7 mouse cellular contexts compared by ENCODE assay signal in genomic region chr7:80261372-80261990, GRCm38 (mm10). TPM values are rescaled to one million over a fixed set of nuclear protein-coding genes. Genes with fewer than 3 reads are reported as not detected.
DNase-seq lines count a peak whose midpoint lies in the region; ATAC-seq and TF ChIP-seq lines count a peak whose summit lies in the region.

No protein-coding gene starts in this region.

- peak overlapping the region; percentile 72 for H3K27ac ChIP-seq in lung, embryonic 15.5 days
- peak overlapping the region; percentile 65 for H3K27ac ChIP-seq in forebrain, embryonic 16.5 days (ENCODE audit: low read length)
- H3K27ac ChIP-seq in liver, adult 2 months (replicated peaks; ENCODE audit: insufficient read depth, low read depth, low read length): peak overlapping the region; percentile 72

- DNase-seq in lung, postnatal 25 days (ENCODE audit: low spot score): no peak
- peak; percentile 68 for DNase-seq in brain, adult 2 months (ENCODE audit: low read depth, low spot score)
- DNase-seq in liver, adult 2 months (ENCODE audit: extremely low read depth, low read depth, low spot score): peak; percentile 37
- DNase-seq in right cerebral cortex, postnatal 14 days: peak; percentile 22
- DNase-seq in adrenal gland, postnatal 25 days: no peak

- 1% methylated on average over 31 of the region's 32 CpGs for WGBS in lung, embryonic 15.5 days
- 2% methylated on average over 32 of the region's 32 CpGs for WGBS in forebrain, embryonic 16.5 days
- 1% methylated on average over 32 of the region's 32 CpGs for WGBS in liver, adult 2 months

- peaks cover 14% of the 10 kb centered on the region for H3K4me1 ChIP-seq in lung, embryonic 15.5 days
- H3K4me1 ChIP-seq in forebrain, embryonic 16.5 days (replicated peaks; ENCODE audit: control insufficient read depth, insufficient read depth, low read length): peaks cover 16% of the 10 kb centered on the region
- H3K4me1 ChIP-seq in liver, adult 2 months (ENCODE audit: control insufficient read depth, insufficient read depth, low read length): no peaks in the 10 kb centered on the region; the same call in 1 of the 2 replicates

- TF ChIP-seq CTCF in liver, adult 2 months (IDR thresholded peaks at IDR 0.05; ENCODE audit: low read depth, low read length): no peak

- no peaks in the 10 kb centered on the region for H3K9me3 ChIP-seq in lung, embryonic 15.5 days
- H3K9me3 ChIP-seq in forebrain, embryonic 16.5 days (ENCODE audit: control insufficient read depth, low read length): no peaks in the 10 kb centered on the region

- peak overlapping the region; percentile 83 for H3K4me2 ChIP-seq in lung, embryonic 15.5 days
- peak overlapping the region; percentile 69 for H3K4me2 ChIP-seq in forebrain, embryonic 16.5 days (ENCODE audit: low read length)

- no peak for TF ChIP-seq POLR2A in liver, adult 2 months (IDR thresholded peaks at IDR 0.05; ENCODE audit: extremely low read depth, insufficient read depth, low read length)

- H3K4me3 ChIP-seq in lung, embryonic 15.5 days: peak overlapping the region; percentile 63
- peak overlapping the region; percentile 85 for H3K4me3 ChIP-seq in forebrain, embryonic 16.5 days (replicated peaks; ENCODE audit: low read length)
- H3K4me3 ChIP-seq in liver, adult 2 months (ENCODE audit: insufficient read depth, low read depth, low read length): peak overlapping the region; percentile 90

- peak overlapping the region; percentile 71 for H3K9ac ChIP-seq in lung, embryonic 15.5 days
- H3K9ac ChIP-seq in forebrain, embryonic 16.5 days (replicated peaks; ENCODE audit: low read depth, low read length): peak overlapping the region; percentile 78
- peak overlapping the region; percentile 88 for H3K9ac ChIP-seq in liver, adult 2 months (ENCODE audit: low read depth, low read length)

- H3K36me3 ChIP-seq in lung, embryonic 15.5 days: peaks cover 31% of the 10 kb centered on the region
- H3K36me3 ChIP-seq in forebrain, embryonic 16.5 days (ENCODE audit: control insufficient read depth, insufficient read depth): peaks cover 22% of the 10 kb centered on the region
- peaks cover 8% of the 10 kb centered on the region; the same call in 1 of the 2 replicates for H3K36me3 ChIP-seq in liver, adult 2 months (ENCODE audit: control insufficient read depth, insufficient read depth, low read length)

- peak; percentile 51; the same call in 1 of the 2 replicates for ATAC-seq in lung, embryonic 15.5 days (ENCODE audit: borderline replicate concordance, extremely low read depth, low FRiP score, low TSS enrichment)
- peak; percentile 49 for ATAC-seq in forebrain, embryonic 16.5 days

- H3K79me2 ChIP-seq in liver, adult 2 months (ENCODE audit: control insufficient read depth, insufficient read depth, low read length): peaks cover 8% of the 10 kb centered on the region; the same call in 1 of the 2 replicates

- H3K27me3 ChIP-seq in lung, embryonic 15.5 days: peaks cover 5% of the 10 kb centered on the region; the same call in 1 of the 2 replicates
- peaks cover 23% of the 10 kb centered on the region; the same call in 1 of the 2 replicates for H3K27me3 ChIP-seq in forebrain, embryonic 16.5 days (replicated peaks; ENCODE audit: control insufficient read depth, insufficient read depth, low read length)
- no peaks in the 10 kb centered on the region for H3K27me3 ChIP-seq in liver, adult 2 months (ENCODE audit: control insufficient read depth, insufficient read depth, low read length)

RNA-seq across cellular contexts. Expression of gene Ngrn, which starts 0.5 kb away (rescaled TPM):
- 44.6 and 45.7 TPM in 2 replicates for polyA plus RNA-seq in lung, embryonic 15.5 days (2015; fragmentation: Nextera tagmentation; extraction: Ambion mirVana)
- polyA plus RNA-seq in forebrain, embryonic 16.5 days (2015; fragmentation: Nextera tagmentation; extraction: Ambion mirVana): 66.9 and 67.9 TPM in 2 replicates
- 25.2 and 29.7 TPM in 2 replicates for total RNA-seq in liver, adult 2 months (2014; rRNA removed)
- 15.5 and 16.8 TPM in 2 replicates for polyA plus RNA-seq in liver, adult 2 months (2012; rRNA removed)
- 50.3 and 64.1 TPM in 2 replicates for total RNA-seq in adrenal gland, postnatal 25 days (2021)

RNA-seq across cellular contexts. Expression of gene Vps33b, which starts 8.0 kb away (rescaled TPM):
- polyA plus RNA-seq in lung, embryonic 15.5 days (2015; fragmentation: Nextera tagmentation; extraction: Ambion mirVana): 9.5 and 11.1 TPM in 2 replicates
- polyA plus RNA-seq in forebrain, embryonic 16.5 days (2015; fragmentation: Nextera tagmentation; extraction: Ambion mirVana): 17.9 and 27.0 TPM in 2 replicates
- total RNA-seq in liver, adult 2 months (2014; rRNA removed): 5.7 and 9.1 TPM in 2 replicates
- polyA plus RNA-seq in liver, adult 2 months (2012; rRNA removed): 4.8 and 6.1 TPM in 2 replicates
- total RNA-seq in adrenal gland, postnatal 25 days (2021): 23.9 and 29.9 TPM in 2 replicates

RNA-seq across cellular contexts. Expression of gene Ttll13, which starts 15.3 kb away (rescaled TPM):
- polyA plus RNA-seq in lung, embryonic 15.5 days (2015; fragmentation: Nextera tagmentation; extraction: Ambion mirVana): 0.73 and 0.93 TPM in 2 replicates
- 1.0 and 1.2 TPM in 2 replicates for polyA plus RNA-seq in forebrain, embryonic 16.5 days (2015; fragmentation: Nextera tagmentation; extraction: Ambion mirVana)
- 0.40 and 0.46 TPM in 2 replicates for total RNA-seq in liver, adult 2 months (2014; rRNA removed)
- 0.57 and 0.95 TPM in 2 replicates for polyA plus RNA-seq in liver, adult 2 months (2012; rRNA removed)
- total RNA-seq in adrenal gland, postnatal 25 days (2021): 0.57 and 2.1 TPM in 2 replicates

RNA-seq across cellular contexts. Expression of gene Gdpgp1, which starts 28.8 kb away (rescaled TPM):
- polyA plus RNA-seq in lung, embryonic 15.5 days (2015; fragmentation: Nextera tagmentation; extraction: Ambion mirVana): 3.0 and 4.0 TPM in 2 replicates
- polyA plus RNA-seq in forebrain, embryonic 16.5 days (2015; fragmentation: Nextera tagmentation; extraction: Ambion mirVana): 3.4 and 3.9 TPM in 2 replicates
- 1.2 and 1.9 TPM in 2 replicates for total RNA-seq in liver, adult 2 months (2014; rRNA removed)
- polyA plus RNA-seq in liver, adult 2 months (2012; rRNA removed): 2.1 and 2.2 TPM in 2 replicates
- total RNA-seq in adrenal gland, postnatal 25 days (2021): 5.6 and 6.0 TPM in 2 replicates

RNA-seq across cellular contexts. Expression of gene Cib1, which starts 28.9 kb away (rescaled TPM):
- 79.1 and 90.8 TPM in 2 replicates for polyA plus RNA-seq in lung, embryonic 15.5 days (2015; fragmentation: Nextera tagmentation; extraction: Ambion mirVana)
- 26.5 and 26.7 TPM in 2 replicates for polyA plus RNA-seq in forebrain, embryonic 16.5 days (2015; fragmentation: Nextera tagmentation; extraction: Ambion mirVana)
- total RNA-seq in liver, adult 2 months (2014; rRNA removed): 51.7 and 62.5 TPM in 2 replicates
- 108 and 114 TPM in 2 replicates for polyA plus RNA-seq in liver, adult 2 months (2012; rRNA removed)
- total RNA-seq in adrenal gland, postnatal 25 days (2021): 62.4 and 68.2 TPM in 2 replicates

Comparison
In these comparisons a context has a peak if more than half of its experiments do, and no peak if none do; other contexts are left out.
1. DNase-seq: peak in brain, adult 2 months (single experiment), liver, adult 2 months (single experiment) and right cerebral cortex, postnatal 14 days (single experiment); none in lung, postnatal 25 days (single experiment) and adrenal gland, postnatal 25 days (single experiment).
2. Peak in every context shown above with its lines, with median percentiles within 50 percentile points of each other: H3K27ac ChIP-seq, H3K4me3 ChIP-seq and H3K9ac ChIP-seq.